Comparison of ENCODE assay signal across 19 mouse cellular contexts in the genomic region with DNA sequence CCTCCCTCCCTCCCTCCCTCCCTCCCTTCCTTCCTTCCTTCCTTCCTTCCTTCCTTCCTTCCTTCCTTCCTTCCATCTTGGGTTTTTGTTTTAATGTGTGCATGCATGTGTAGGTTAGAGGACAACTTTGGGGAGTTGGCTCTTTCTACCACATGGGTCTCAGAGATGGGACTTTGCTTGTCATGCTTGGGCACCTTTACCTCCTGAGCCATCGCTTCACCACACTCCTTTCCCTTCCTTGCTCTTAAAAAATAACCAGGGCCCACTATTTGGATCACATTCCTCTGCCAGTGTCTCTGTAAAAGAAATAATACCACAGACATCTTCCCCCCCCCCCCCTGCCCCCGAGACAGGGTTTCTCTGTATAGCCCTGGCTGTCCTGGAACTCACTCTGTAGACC. TPM values are rescaled to one million over a fixed set of nuclear protein-coding genes. Genes with fewer than 3 reads are reported as not detected.
"Had no signal": no experiment of that assay in that cellular context is flagged by ENCODE, and none has a peak within 500 bp of the region (broad histone marks: within the 10 kb centered on the region; RNA-seq: fewer than 3 reads in every experiment).

No protein-coding gene starts in this region.

- H3K9ac ChIP-seq: lung, embryonic 14.5 days; midbrain, embryonic 12.5 days; neural tube, embryonic 13.5 days; neural tube, embryonic 15.5 days had no signal

- H3K9me3 ChIP-seq: midbrain, embryonic 10.5 days; midbrain, embryonic 12.5 days; neural tube, embryonic 13.5 days; neural tube, embryonic 15.5 days had no signal

- ATAC-seq: midbrain, embryonic 16.5 days had no signal

- H3K27me3 ChIP-seq: midbrain, embryonic 12.5 days; neural tube, embryonic 13.5 days; neural tube, embryonic 15.5 days had no signal

- DNase-seq: lung, embryonic 14.5 days; lung, postnatal 10 days; lung, postnatal 4 days; midbrain, embryonic 14.5 days; retina, postnatal 1 day; right cerebral cortex, adult 18-20 months; right cerebral cortex, postnatal 25 days; right cerebral cortex, postnatal 4 days; spleen, adult 18-20 months; thymus, adult 18-20 months; thymus, postnatal 14 days; thymus, postnatal 36 days had no signal

- H3K4me2 ChIP-seq: lung, embryonic 14.5 days; midbrain, embryonic 12.5 days; neural tube, embryonic 13.5 days; neural tube, embryonic 15.5 days had no signal

- H3K27ac ChIP-seq: midbrain, embryonic 10.5 days; midbrain, embryonic 12.5 days; neural tube, embryonic 13.5 days; neural tube, embryonic 15.5 days had no signal

- H3K4me3 ChIP-seq: midbrain, embryonic 10.5 days; midbrain, embryonic 12.5 days; myocyte; neural tube, embryonic 13.5 days; neural tube, embryonic 15.5 days had no signal

- H3K4me1 ChIP-seq: midbrain, embryonic 10.5 days; midbrain, embryonic 12.5 days; neural tube, embryonic 15.5 days had no signal

RNA-seq across cellular contexts. Expression of a gene that starts 58.4 kb away (rescaled TPM):
- total RNA-seq: megakaryocyte-erythroid progenitor cell, adult 5-6 weeks had no signal
